Mouse (Mus musculus): ENCODE results near the gene Lrrtm1. TPM values are rescaled to one million over a fixed set of nuclear protein-coding genes. Genes with fewer than 3 reads are reported as not detected.

Gene Lrrtm1
- polyA plus RNA-seq (2012; rRNA removed): 0.41 and 0.63 TPM in 2 replicates

DNA sequence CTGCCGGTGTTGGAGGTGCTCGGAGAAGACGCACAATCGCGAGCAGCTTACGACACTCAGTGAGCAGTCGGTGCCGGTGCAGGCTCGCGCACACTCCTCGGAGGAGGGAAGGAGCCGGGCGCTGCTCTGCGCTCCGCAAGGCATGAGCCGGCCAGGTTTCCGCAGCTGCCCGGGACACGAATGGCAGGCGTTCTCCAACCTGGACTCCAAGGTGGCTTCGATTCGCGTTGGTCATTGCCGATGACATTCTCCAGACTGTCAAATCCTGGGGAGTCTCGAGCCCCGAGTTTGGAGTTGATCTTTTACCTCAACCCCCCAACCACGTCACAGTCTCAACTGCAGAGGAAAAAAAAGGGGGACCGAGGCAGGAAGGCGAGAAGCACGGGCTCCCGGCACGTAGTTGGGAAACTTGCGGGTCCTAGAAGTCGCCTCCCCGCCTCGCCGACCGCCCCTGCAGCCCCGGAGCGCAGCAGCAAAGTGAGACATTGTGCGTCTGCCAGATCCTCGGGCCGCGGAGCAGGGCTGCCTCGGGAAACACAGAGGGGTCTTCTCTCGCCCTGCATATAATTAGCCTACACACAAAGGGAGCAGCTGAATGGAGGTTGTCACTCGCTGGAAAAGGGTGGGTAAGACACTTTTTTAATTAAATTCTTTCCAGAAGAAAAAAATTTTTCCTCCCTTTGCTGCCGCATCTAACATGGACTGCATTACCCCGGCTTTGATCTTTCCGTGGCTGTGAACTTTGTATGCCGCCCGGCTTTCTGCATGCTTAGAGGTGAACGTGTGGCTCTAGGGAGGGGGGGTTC is at the start of gene Lrrtm1:
TSS of gene Lrrtm1 (plus strand) at position 89 of the 806 bp plus-strand sequence.
- no peak for DNase-seq (ENCODE audit: low read depth, low spot score)
- 2% methylated on average over 53 of the region's 53 CpGs for WGBS

DNA sequence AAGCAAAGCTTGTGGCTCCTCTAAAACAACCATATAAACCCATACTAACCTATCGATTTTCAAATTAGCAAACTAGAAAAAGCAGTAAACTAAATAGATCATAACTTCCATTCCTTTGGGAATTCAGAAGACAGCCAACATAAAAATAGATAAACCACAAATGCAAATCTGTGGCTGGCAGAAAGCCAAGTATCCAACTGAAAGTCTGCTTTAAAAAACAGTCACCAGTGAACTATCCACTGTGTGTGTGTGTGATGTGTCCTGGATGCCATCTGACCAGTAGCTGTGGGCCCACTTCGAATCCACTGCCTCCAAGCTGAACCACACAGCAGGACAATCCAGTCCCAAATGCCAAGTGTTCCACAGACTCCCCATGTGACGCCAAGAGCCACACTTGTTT is 45.8 kb upstream of the Lrrtm1 start:
- WGBS: 83% methylated on average over 3 of the region's 3 CpGs
- no peak for DNase-seq (ENCODE audit: low read depth, low spot score)

DNA sequence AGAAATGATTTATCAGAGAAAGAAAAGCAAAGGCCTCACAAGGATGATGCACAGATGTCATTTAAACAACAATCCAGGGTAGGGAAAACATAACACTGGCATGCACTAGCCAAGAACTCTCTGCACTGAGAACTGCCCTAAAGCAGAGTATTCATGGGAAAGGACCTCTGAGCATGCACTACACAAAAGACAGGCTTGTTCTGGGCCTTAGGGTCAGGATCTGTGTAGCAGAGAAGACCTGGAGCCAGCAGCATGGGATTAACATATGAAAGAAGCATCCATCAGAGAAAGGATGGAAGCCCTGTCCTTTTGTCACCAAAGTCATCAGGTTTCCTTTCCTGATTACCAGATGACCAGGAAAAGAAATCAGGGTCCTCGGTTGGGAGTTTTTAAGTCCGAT is 43.1 kb upstream of the Lrrtm1 start:
- WGBS: 84% methylated on average over 2 of the region's 2 CpGs
- DNase-seq (ENCODE audit: low read depth, low spot score): no peak

DNA sequence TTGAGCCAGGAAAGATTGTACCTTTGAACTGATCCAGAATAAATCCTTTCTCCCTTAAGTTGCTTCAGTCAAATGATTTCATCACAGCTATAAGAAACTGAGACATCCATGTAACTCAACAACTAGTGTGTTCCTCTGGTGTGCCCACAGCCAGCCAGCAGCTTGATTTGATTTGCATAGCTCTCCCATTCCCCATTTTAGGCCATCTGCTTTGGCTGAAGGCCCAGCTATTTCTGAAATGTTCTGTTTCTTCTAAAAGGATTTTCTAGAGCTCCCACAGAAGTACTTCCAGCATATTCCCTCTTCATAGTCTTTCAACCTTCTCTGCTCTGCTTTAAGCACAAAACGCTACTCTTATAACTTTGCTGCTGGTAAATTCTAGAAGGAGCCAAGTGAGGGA is 33.3 kb upstream of the Lrrtm1 start:
- WGBS: 76% methylated on average over 1 of the region's 1 CpGs
- DNase-seq (ENCODE audit: low read depth, low spot score): no peak

DNA sequence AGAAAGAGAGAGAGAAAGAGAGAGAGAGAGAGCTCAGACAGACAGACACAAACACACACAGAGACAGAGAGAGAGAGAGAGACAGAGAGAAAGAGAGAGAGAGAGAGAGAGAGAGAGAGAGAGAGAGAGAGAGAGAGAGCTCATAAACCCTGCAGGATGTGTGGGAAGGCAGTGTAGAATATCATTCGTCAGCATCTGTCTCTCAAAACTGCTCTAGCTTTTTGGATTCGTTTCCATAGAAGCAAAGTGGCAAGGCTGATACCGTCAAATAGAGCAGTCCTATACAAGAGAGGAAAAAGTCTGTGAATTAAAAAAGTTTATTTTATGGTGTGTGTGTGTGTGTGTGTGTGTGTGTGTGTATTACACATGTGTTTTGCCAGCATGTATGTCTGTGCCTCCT is 32.6 kb upstream of the Lrrtm1 start:
- no peak for DNase-seq (ENCODE audit: low read depth, low spot score)
- 67% methylated on average over 3 of the region's 3 CpGs for WGBS

DNA sequence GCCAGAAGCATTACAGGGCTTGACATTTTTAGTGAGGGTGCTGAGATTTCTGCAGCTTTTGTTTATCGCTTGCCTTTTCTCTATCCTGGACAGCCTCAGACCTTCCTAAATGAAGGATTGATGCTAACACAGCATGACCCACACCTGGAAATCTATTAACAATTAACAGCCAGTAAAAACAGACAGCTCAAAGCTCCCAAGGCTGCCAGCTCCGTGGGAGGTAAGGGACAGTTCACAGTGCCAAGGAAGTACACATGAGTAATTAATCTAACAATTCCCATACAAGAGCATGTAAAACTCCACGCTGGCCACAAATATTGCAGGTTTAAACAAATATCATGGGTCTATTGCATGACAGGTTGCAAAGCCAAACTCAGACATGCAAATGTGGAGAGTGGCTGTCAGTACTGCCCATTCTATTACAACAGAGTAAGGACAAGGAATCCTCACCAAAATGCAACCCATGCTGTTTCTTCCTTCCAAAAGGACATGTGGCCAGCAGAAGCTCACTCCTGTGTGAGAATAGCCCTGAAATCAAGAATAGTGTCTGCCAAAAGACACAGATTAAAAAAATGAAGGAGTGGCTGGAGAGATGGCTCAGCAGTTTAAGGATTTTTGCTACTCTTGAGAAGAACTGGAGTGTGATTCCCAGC is 28.6 kb upstream of the Lrrtm1 start:
- DNase-seq (ENCODE audit: low read depth, low spot score): no peak
- WGBS: 8% methylated on average over 3 of the region's 3 CpGs

DNA sequence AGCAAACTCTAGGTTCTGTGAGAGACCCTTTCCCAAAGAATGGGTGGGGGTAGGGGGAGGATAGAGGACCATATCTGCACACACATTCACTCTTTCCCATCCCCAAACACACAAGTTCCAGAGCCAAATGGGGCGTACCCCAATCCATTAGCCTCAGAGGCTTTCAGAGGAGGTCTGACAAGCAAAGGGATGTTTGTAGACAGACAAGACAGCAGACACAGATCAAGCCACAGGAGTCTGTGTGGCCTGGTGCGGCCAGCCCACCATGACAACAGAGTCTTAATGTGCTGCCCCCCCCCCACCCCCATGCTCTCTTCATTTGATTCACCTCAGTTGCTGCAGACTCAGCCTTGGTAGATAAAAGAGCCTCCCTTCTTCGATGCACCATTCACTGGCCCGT is 27.2 kb upstream of the Lrrtm1 start:
- DNase-seq (ENCODE audit: low read depth, low spot score): no peak
- WGBS: 78% methylated on average over 4 of the region's 4 CpGs

DNA sequence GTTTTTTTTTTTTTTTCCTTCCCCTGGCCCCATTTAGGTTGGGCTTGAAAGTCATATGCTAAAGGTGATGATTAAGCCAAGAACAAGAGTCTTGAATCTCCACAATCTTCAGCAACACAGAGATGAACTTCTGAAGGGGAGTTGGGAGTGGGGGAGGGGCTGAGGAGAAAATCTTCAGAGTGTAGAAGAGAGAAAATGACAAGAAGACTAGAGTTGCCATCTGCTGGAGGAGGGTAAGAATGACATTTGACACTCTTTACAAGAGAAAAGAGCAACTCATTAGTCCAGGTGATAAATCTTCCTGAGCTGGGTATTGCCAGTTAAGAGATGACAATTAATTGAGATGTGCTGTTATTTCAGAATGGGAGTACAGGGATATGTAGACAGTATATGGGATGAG is 23.6 kb upstream of the Lrrtm1 start:
- DNase-seq (ENCODE audit: low read depth, low spot score): no peak

DNA sequence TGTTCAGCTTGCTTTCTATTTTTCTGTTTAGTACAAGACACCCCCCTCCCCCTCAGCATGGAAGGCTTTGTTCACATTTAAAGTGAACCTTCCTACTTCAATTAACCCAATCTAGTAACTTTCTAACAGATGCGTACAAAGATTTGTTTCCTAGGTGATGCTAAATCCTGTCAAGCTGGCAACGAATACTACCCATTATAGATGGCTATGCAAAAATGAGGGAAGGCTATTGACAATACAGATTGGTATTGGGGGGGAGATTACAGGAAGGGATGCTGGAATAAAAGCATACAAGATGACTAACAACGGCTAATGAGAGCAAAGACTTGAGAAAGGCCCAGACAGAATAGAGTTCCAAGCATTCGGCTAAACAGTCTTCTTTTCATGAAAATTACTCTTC is 21.7 kb upstream of the Lrrtm1 start:
- DNase-seq (ENCODE audit: low read depth, low spot score): no peak
- WGBS: 71% methylated on average over 4 of the region's 4 CpGs

DNA sequence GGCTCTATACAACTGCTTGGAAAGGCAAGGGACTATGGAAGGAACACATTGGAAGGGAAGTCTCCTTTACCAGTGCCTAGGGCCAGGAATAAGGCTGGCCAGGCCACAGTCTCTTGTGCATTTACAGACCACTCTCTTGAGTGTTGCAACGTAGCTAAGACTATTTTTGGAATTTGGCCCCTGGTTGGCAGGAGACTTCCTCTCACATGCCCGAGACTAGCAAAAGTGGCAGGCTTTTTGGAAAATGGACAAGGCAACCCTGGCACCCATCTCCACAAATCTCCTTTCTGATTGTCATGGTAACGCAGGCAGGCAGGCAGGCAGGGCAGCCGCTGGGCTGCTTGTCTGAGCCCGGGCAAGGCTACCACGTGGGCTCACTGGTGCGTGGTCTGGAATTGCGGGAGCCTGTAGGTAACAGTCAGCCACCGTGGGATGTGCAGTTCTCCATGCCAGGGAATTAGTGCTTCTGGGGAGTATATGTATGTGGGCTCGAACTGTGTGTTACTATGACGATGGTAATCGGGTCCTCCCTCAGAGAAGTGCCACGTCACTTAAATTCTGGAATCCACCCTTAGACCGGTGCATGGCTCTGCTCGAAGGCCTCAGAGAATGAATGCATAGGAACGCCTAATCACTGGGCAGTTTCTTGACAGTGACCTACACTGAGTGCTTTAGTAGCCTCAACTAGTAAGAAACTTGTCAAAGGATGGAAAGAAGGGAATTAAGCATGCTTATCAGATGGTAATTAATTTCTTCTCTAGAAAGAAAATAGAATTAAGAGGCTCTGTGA is 19.4 kb upstream of the Lrrtm1 start:
- no peak for DNase-seq (ENCODE audit: low read depth, low spot score)
- 73% methylated on average over 16 of the region's 16 CpGs for WGBS

DNA sequence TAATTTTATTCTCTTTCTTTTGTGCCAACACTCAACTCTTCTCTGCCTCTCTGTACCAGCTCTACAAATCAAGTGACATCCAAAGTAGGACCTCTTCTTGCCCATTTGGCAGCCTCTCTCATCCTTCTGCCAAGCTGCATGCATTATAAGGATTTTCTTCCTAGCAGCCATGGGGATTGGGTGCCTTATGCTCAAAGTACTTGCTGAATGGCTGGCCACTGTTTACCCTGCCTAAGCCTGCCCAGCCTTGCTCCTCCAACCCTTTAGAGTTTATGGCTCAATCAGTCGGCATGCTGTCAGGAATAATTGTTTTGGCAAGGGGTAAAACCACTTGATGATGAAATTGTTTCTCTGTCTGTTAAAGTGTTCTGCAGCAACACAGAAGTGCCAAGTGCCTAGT is 2.1 kb upstream of the Lrrtm1 start:
- 5% methylated on average over 1 of the region's 1 CpGs for WGBS
- no peak for DNase-seq (ENCODE audit: low read depth, low spot score)

DNA sequence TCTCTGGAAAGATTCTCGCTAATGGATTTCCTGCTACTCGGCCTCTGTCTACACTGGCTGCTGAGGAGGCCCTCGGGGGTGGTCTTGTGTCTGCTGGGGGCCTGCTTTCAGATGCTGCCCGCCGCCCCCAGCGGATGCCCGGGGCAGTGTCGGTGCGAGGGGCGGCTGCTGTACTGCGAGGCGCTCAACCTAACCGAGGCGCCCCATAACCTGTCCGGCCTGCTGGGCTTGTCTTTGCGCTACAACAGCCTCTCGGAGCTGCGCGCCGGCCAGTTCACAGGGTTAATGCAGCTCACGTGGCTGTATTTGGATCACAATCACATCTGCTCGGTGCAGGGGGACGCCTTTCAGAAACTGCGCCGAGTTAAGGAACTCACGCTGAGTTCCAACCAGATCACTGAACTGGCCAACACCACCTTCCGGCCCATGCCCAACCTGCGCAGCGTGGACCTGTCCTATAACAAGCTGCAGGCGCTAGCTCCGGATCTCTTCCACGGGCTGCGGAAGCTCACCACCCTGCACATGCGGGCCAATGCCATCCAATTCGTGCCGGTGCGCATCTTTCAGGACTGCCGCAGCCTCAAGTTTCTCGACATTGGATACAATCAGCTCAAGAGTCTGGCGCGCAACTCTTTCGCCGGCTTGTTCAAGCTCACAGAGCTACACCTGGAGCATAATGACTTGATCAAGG is 1.2 kb downstream of the Lrrtm1 start:
- DNase-seq (ENCODE audit: low read depth, low spot score): no peak
- 1% methylated on average over 43 of the region's 43 CpGs for WGBS

DNA sequence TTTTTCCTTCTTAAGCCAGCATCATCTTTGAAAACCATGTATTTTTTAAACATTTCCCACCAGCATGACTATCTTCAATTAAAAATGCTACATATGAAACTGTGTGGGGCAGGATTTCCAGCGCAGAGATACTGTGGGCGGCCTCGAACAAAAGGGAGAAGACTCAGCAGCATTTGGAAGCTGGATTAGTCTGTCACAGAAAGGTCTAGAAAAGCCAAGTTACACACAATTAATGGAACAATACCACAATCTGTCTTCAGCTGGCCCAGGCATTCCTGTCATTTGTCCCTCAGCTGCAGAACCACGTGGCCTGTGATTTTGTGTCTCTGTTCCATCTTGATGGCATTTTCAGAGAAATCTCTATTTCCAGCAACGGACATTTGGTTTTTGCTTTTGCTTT is 11.0 kb downstream of the Lrrtm1 start:
- 83% methylated on average over 5 of the region's 5 CpGs for WGBS
- no peak for DNase-seq (ENCODE audit: low read depth, low spot score)

DNA sequence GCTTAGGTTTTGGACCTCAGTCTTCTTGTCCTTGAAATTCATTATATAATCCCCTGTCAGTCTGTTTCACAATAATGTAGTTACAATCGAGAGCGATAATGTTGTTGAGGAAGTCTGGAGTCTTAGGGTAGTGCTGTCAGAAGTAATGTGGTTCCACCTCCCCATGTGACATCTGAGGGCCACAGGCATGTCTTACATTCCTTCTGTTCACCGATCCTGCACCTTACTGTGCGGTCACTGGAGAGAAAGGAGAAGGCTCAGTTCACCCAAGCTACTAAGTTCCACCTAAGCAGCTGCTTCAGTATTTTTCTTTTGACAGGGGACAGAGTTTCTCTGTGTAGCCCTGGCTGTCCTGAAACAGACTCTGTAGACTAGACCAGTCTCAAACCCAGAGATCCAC is 13.9 kb downstream of the Lrrtm1 start:
- no peak for DNase-seq (ENCODE audit: low read depth, low spot score)
- 90% methylated on average over 4 of the region's 4 CpGs for WGBS

DNA sequence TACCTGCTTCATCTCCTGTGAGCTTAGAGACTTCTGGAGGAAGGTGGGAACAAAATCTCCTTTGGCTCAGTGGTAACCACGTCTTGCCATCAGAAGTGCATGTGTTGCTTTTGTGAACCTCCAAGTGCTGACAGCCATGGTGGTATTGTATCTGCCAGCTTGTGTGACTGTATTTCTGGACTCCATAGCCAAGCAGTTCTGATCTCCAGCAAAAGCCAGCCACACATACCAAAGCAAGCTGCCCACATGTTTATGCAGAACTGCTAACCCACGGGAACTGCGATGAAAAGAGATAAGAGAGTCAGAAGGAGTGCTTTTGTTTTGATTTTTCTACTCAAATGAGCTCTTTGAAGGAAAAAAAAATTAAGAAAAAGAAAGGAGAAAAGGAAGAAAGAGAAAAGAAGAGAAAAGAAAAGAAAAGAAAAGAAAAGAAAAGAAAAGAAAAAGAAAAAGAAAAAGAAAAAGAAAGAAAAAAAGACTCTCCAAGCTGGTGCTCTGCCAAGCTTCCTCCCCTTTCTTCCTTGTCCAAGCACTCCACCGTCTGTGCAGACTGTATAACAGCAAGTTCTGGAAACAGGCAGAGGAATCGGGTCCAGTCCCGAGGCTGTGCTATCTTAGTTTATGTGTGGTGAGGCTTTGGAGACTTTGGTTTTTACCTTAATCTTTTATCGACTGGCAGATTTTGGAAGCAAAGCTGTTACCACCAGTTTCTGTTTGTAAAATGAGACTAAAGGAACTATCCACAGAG is 15.0 kb downstream of the Lrrtm1 start:
- 32% methylated on average over 7 of the region's 7 CpGs for WGBS
- no peak for DNase-seq (ENCODE audit: low read depth, low spot score)

DNA sequence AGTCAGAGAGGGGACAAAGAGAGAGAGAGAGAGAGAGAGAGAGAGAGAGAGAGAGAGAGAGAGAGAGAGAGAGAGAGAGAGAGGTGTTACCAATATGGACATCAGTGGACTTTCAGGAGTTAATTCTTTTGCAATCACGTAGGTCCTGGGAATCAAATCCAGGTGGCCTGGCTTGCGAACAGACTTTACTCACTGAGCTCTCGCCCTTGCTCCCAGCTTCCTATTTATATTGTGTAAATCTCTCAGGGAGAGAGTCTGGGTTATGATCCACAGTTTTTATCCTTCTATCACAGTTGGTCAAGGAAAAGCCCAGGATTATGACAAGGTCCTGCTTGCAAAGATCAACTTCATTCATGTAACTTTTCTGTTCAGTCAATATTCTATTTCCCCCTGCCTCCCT is 22.7 kb downstream of the Lrrtm1 start:
- no peak for DNase-seq (ENCODE audit: low read depth, low spot score)
- 43% methylated on average over 3 of the region's 3 CpGs for WGBS

DNA sequence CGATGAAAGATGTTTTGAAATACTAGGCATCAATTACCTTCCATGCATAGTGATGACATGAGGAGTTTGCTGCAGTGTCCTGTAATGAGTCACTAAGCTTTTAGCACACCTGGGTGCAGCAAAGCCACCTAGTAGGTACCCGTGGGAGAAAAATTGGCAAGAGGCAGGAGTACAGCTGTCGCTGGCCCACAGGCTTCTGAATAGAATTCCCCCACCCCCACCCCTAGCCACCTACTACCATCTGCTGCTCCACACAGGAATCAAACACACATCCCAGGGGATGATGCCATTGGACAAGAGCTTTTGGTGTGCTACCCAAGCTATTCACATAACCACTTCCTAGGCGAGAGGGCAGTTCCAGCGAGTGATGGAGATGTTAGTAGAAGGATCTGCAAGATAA is 36.3 kb downstream of the Lrrtm1 start:
- WGBS: 85% methylated on average over 5 of the region's 5 CpGs
- no peak for DNase-seq (ENCODE audit: low read depth, low spot score)

DNA sequence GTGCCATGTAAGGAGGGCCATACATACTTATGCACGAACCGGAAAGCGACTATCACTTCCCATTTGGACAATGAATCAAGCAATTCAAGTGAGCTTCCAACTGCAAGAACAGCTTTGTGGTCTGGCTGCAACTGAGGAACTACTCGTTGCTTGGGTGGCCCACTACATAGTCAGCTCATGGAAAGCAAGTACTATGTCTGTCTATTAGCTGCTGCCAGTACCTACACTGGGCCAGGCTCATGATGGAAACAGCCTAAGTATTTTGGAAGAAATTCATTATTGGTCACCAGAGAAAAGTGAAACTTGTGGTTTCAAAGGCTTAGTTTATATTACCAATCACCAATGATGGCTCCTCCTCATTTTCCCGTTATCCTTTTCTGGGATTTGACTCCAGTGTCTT is 43.8 kb downstream of the Lrrtm1 start:
- no peak for DNase-seq (ENCODE audit: low read depth, low spot score)
- WGBS: 62% methylated on average over 5 of the region's 5 CpGs

DNA sequence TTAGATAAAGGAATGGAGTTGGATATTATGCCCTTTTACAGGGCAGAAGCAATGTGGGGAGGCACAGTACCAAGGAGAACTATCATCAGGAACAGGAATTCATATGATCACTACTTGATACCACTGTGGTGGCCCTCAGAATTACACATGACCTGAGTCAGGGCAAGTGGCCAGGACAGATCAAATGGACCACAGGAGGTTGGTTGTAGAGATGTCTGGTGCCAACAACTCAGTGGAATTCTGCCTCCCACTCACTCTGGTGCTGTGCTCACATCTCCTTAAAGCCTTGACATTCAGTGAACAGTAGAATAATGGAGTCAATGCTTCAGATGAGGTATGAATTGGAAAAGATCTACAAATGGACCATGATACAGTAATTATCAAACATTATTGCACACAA is 45.9 kb downstream of the Lrrtm1 start:
- no peak for DNase-seq (ENCODE audit: low read depth, low spot score)

DNA sequence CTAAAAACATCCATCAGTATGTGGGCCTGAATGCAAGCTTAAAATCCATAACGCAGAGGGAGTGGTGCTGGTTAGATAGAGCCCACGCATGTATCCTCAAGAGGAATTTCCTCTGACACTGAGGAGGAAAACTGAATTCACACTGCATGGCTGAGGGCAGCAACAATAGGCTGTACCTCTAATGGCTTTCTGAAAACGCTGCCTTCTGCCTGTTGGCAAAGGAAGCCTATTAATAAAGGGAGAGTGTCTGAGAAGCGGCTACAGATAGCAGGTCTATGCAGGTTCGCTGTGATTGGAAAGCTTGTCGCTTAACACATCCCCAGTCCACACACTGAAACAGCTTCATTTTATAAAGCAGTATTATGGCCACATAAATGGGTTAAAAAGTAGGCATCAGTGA is 48.9 kb downstream of the Lrrtm1 start:
- 74% methylated on average over 6 of the region's 6 CpGs for WGBS
- no peak for DNase-seq (ENCODE audit: low read depth, low spot score)
